Mouse (Mus musculus) C2C12 (cell line): ENCODE data around the gene Castor2. TPM values are rescaled to one million over a fixed set of nuclear protein-coding genes. Genes with fewer than 3 reads are reported as not detected.

Experiments
- H3K27me3 ChIP-seq: one replicate; pipeline ENCODE4 v1.6.1; 2011; ENCODE audit not compliant: control insufficient read depth, insufficient read depth, insufficient read length
- H3K36me3 ChIP-seq: one replicate; pipeline ENCODE4 v1.6.1; 2011; ENCODE audit not compliant: control insufficient read depth, insufficient read depth
- H3K4me3 ChIP-seq: one replicate; pipeline ENCODE4 v1.5.1; 2011; ENCODE audit warnings: mild to moderate bottlenecking, control low read depth; ENCODE audit not compliant: poor library complexity, insufficient read depth, severe bottlenecking
- H3K79me2 ChIP-seq: one replicate; pipeline ENCODE4 v1.6.1; 2011; ENCODE audit not compliant: control insufficient read depth, insufficient read depth
- H3K79me3 ChIP-seq: one replicate; pipeline ENCODE4 v1.6.1; 2011; ENCODE audit warnings: low read depth, control low read depth
- H3ac ChIP-seq: one replicate; pipeline ENCODE3; 2011; ENCODE audit warnings: low read depth; ENCODE audit not compliant: control insufficient read depth, insufficient read length
- CEBPB ChIP-seq: IDR thresholded peaks from one replicate; pipeline ENCODE4 v1.6.1; 2011; ENCODE audit warnings: low read depth, mild to moderate bottlenecking, control low read depth, moderate library complexity
- CTCF ChIP-seq: IDR thresholded peaks from one replicate; pipeline ENCODE4 v1.5.1; 2011; ENCODE audit not compliant: control insufficient read depth, insufficient read depth, insufficient read length
- FOSL1 ChIP-seq: IDR thresholded peaks from one replicate; pipeline ENCODE4 v1.8.0; 2011; ENCODE audit warnings: mild to moderate bottlenecking, low read length; ENCODE audit not compliant: poor library complexity, insufficient read depth, severe bottlenecking
- MAX ChIP-seq: IDR thresholded peaks from one replicate; pipeline ENCODE4 v1.6.1; 2011; ENCODE audit warnings: mild to moderate bottlenecking, control low read depth
- MYOD1 ChIP-seq: IDR thresholded peaks from one replicate; pipeline ENCODE4 v1.6.1; 2011; ENCODE audit warnings: low read depth; ENCODE audit not compliant: control insufficient read depth, insufficient read length
- MYOG ChIP-seq: IDR thresholded peaks from one replicate; pipeline ENCODE4 v1.6.1; 2011; ENCODE audit not compliant: control insufficient read depth, insufficient read length; ENCODE audit errors: extremely low read depth
- USF1 ChIP-seq: IDR thresholded peaks from one replicate; pipeline ENCODE4 v1.6.1; 2011; ENCODE audit warnings: low read depth, mild to moderate bottlenecking, control low read depth, moderate library complexity
- polyA plus RNA-seq: library from polyadenylated mRNA; unstranded; fragments of >200 nt; fragmentation: generic; extraction: Trizol; gene quantifications from one replicate; pipeline ENCODE4 v1.2.1, GENCODE M21; 2012; ENCODE audit warnings: missing spikeins

Gene Castor2
- polyA plus RNA-seq, 1 experiment = 3.0 TPM

DNA sequence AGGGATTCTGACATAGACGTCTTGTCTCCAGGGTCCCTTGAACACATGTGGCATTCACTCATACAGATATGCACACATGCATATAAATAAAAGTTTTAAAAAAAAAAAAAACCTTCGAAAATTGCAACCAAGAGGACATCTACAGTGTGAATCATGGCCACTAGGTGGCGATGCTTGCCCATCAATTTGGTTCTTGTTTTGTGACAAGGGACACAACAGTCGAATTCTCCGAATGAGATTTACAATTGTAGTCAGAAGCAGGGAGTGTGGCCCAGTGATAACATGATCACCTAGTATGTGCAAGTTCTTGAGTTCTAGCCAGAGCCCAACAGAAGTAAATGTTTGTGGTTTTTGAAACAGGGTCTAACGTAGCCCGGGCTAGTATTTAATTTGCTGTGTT is 80.4 kb downstream of the Castor2 start:
- Histone ChIP-seq H3K27me3 (no peaks in the 10 kb centered on the region), H3K4me3 (no peak overlapping the region), H3K79me2 (peaks cover 40% of the 10 kb centered on the region), H3K36me3 (no peaks in the 10 kb centered on the region), H3K79me3 (peaks cover 18% of the 10 kb centered on the region), H3ac (no peak overlapping the region)
- TF ChIP-seq MYOG (no peak), MAX (no peak), CTCF (peak; percentile 24)

GRCm38 (mm10) chr5:134182172-134182571 is 82.7 kb downstream of the Castor2 start:
- H3K79me2 ChIP-seq = peaks cover 17% of the 10 kb centered on the region
- no peak overlapping the region for H3K4me3 ChIP-seq
- no peak overlapping the region for H3ac ChIP-seq
- peaks cover 9% of the 10 kb centered on the region for H3K79me3 ChIP-seq
- TF ChIP-seq CEBPB = no peak
- no peak for TF ChIP-seq USF1
- TF ChIP-seq MYOD1 = no peak
- TF ChIP-seq CTCF = no peak
- TF ChIP-seq MYOG = no peak
- TF ChIP-seq MAX = no peak
- TF ChIP-seq FOSL1 = no peak
- no peaks in the 10 kb centered on the region for H3K27me3 ChIP-seq
- no peaks in the 10 kb centered on the region for H3K36me3 ChIP-seq

GRCm38 (mm10) chr5:134182735-134183134 is 83.2 kb downstream of the Castor2 start:
- no peaks in the 10 kb centered on the region for H3K36me3 ChIP-seq
- no peak overlapping the region for H3ac ChIP-seq
- H3K79me3 ChIP-seq = peaks cover 9% of the 10 kb centered on the region
- H3K79me2 ChIP-seq = peaks cover 16% of the 10 kb centered on the region
- TF ChIP-seq MAX (no peak), FOSL1 (no peak)
- H3K4me3 ChIP-seq = peak overlapping the region; percentile 61
- no peaks in the 10 kb centered on the region for H3K27me3 ChIP-seq

GRCm38 (mm10) chr5:134183162-134183561 is 83.7 kb downstream of the Castor2 start:
- Histone ChIP-seq H3K27me3 (no peaks in the 10 kb centered on the region), H3ac (peak overlapping the region; percentile 65), H3K79me3 (peaks cover 9% of the 10 kb centered on the region), H3K4me3 (peak overlapping the region; percentile 61), H3K36me3 (no peaks in the 10 kb centered on the region), H3K79me2 (peaks cover 16% of the 10 kb centered on the region)
- TF ChIP-seq MYOD1 (no peak), MYOG (no peak), CTCF (no peak)

DNA sequence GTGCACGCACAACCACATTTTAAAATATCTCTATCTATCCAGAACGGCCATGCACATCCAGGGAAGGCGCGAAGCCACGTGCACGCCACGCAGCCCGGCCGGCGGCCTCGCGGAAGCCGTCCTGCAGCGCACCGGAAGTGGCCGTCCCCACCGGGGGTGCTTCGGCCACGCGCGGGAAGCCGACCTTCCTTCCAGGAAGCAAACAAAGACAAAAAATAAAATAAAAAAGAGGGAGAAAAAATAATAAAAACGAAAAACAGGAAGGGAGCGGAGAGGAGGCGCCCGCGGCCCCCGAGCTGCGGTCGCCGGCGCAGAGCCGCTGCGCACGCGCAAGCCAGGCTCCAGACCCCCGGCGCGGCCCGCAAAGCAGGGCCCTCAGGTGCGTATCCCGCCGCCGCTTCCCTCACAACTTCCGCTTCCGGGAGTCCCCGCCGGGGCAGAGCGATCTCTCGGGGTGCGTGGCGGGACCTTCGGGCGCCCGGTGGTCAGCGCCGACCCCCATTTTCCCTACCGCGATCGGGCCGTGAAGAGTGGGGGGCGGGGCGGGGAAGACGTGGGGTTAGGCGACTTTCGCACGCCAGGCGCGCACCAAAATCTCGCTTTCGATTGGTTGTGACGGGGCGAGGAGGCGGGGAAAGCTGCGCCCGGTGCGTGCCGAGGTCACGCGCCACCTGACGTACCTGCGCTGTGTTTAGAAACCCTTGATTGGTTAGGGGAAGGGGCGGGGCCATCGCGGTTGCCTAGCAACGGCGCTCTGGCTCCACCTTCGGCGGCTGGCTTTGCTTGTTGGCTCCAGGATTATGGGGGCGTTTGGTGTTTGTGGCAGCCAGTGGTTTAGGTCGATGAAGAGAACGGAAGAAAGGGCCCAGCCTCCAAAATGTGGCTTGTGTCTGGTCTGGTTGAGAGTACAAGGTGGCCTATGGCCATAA is 84.6 kb downstream of the Castor2 start, which contains the start of gene Gtf2ird2:
Gtf2ird2 (plus strand) TSS at position 140 of the 929 bp plus-strand sequence.
- Histone ChIP-seq H3K36me3 (no peaks in the 10 kb centered on the region), H3K4me3 (peak within 1 kb of the TSS; percentile 61), H3K79me2 (peaks cover 16% of the 10 kb centered on the region), H3ac (peak within 1 kb of the TSS; percentile 86), H3K27me3 (no peaks in the 10 kb centered on the region), H3K79me3 (peaks cover 9% of the 10 kb centered on the region)
- peak; percentile 85 for TF ChIP-seq USF1
- no peak for TF ChIP-seq CEBPB
- peak; percentile 99 for TF ChIP-seq MAX
- TF ChIP-seq MYOD1 = no peak

DNA sequence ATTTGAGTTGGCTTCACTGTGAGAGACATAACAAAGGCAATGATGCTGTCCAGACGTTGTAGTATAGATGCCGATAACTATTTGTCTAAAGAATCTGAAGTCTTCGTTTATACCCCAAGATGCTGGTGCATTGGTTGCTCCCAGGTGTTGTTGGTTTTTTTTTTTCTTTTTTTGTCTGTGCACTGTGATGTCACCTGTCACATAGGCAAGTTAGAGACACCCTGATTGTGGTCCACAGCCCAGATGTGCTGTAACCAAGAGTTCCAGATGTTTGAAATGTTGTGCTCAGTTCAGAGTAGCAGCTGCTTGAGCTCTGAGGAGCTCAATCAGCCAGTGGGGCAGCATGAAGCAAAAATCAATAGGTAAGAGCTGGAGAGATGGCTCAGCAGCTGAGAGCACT is 86.5 kb downstream of the Castor2 start:
- Histone ChIP-seq H3K79me2 (peaks cover 16% of the 10 kb centered on the region), H3ac (no peak overlapping the region), H3K27me3 (no peaks in the 10 kb centered on the region), H3K79me3 (peaks cover 9% of the 10 kb centered on the region), H3K4me3 (no peak overlapping the region), H3K36me3 (no peaks in the 10 kb centered on the region)
- TF ChIP-seq CEBPB = no peak
